Mouse (Mus musculus) myocyte (in vitro differentiated cells): Measurements from ENCODE around the gene Aox3. TPM values are rescaled to one million over a fixed set of nuclear protein-coding genes. Genes with fewer than 3 reads are reported as not detected.

ENCODE experiments used
- H3K27me3 ChIP-seq: one replicate; pipeline ENCODE4 v1.6.1; 2011; ENCODE audit not compliant: control insufficient read depth, insufficient read depth, insufficient read length
- H3K36me3 ChIP-seq: one replicate; pipeline ENCODE4 v1.6.1; 2011; ENCODE audit not compliant: control insufficient read depth, insufficient read depth
- H3K4me2 ChIP-seq: one replicate; pipeline ENCODE4 v1.6.1; 2011; ENCODE audit warnings: low read depth, control low read depth
- H3K4me3 ChIP-seq: one replicate; pipeline ENCODE4 v1.5.1; 2011; ENCODE audit warnings: mild to moderate bottlenecking, control low read depth, moderate library complexity
- H3K79me2 ChIP-seq: one replicate; pipeline ENCODE4 v1.6.1; 2011; ENCODE audit not compliant: control insufficient read depth, insufficient read depth
- H3ac ChIP-seq: one replicate; pipeline ENCODE4 v1.6.1; 2011; ENCODE audit not compliant: control insufficient read depth, insufficient read length
- CEBPB ChIP-seq: IDR thresholded peaks from 2 replicates; pipeline ENCODE4 v1.6.1; 2011; ENCODE audit warnings: mild to moderate bottlenecking, moderate library complexity; ENCODE audit not compliant: poor library complexity, insufficient read depth, severe bottlenecking
- E2F4 ChIP-seq: IDR thresholded peaks from one replicate; pipeline ENCODE4 v1.6.1; 2011; ENCODE audit warnings: mild to moderate bottlenecking, control low read depth, moderate library complexity; ENCODE audit not compliant: insufficient read depth
- MAX ChIP-seq: IDR thresholded peaks from one replicate; pipeline ENCODE4 v1.6.1; 2011; ENCODE audit warnings: low read depth, mild to moderate bottlenecking, control low read depth
- MYOD1 ChIP-seq, 3 experiments: IDR thresholded peaks; one replicate each; pipeline ENCODE4 v1.6.1; 2011; ENCODE audit warnings: control low read depth in 2 of 3, low read depth in 2 of 3, mild to moderate bottlenecking in 2 of 3, moderate library complexity in 1 of 3; ENCODE audit not compliant: insufficient read length in 2 of 3, control insufficient read depth in 1 of 3
- MYOG ChIP-seq, 3 experiments: IDR thresholded peaks; one replicate each; pipeline ENCODE4 v1.6.1; 2011; ENCODE audit warnings: control low read depth in 2 of 3, low read depth in 2 of 3, mild to moderate bottlenecking in 2 of 3; ENCODE audit not compliant: insufficient read length in 2 of 3, control insufficient read depth in 1 of 3, insufficient read depth in 1 of 3
- POLR2A ChIP-seq: IDR thresholded peaks from one replicate; pipeline ENCODE4 v1.6.1; 2011; ENCODE audit warnings: low read depth, mild to moderate bottlenecking, control low read depth, moderate library complexity; ENCODE audit not compliant: insufficient read length
- POLR2AphosphoS2 ChIP-seq: IDR thresholded peaks from one replicate; pipeline ENCODE4 v1.6.1; 2011; ENCODE audit warnings: low read depth, control low read depth; ENCODE audit not compliant: insufficient read length
- REST ChIP-seq: IDR thresholded peaks from one replicate; pipeline ENCODE4 v1.6.1; 2011; ENCODE audit warnings: mild to moderate bottlenecking, control low read depth, moderate library complexity; ENCODE audit not compliant: insufficient read depth, insufficient read length
- SRF ChIP-seq: IDR thresholded peaks from one replicate; pipeline ENCODE4 v1.6.1; 2011; ENCODE audit warnings: low read depth; ENCODE audit not compliant: control insufficient read depth, insufficient read length
- TCF12 ChIP-seq: IDR thresholded peaks from one replicate; pipeline ENCODE4 v1.6.1; 2011; ENCODE audit warnings: mild to moderate bottlenecking, control low read depth; ENCODE audit not compliant: poor library complexity, insufficient read depth, severe bottlenecking
- TCF3 ChIP-seq: IDR thresholded peaks from one replicate; pipeline ENCODE4 v1.6.1; 2011; ENCODE audit warnings: low read depth, control low read depth; ENCODE audit not compliant: insufficient read length
- USF1 ChIP-seq: IDR thresholded peaks from one replicate; pipeline ENCODE4 v1.6.1; 2011; ENCODE audit warnings: low read depth, mild to moderate bottlenecking, control low read depth, moderate library complexity
- polyA plus RNA-seq: library from polyadenylated mRNA; unstranded; fragments of >200 nt; fragmentation: generic; extraction: Trizol; gene quantifications from one replicate; pipeline ENCODE4 v1.2.1, GENCODE M21; 2012; ENCODE audit warnings: missing spikeins

Aox3 gene
- polyA plus RNA-seq, 1 experiment, result not detected

DNA sequence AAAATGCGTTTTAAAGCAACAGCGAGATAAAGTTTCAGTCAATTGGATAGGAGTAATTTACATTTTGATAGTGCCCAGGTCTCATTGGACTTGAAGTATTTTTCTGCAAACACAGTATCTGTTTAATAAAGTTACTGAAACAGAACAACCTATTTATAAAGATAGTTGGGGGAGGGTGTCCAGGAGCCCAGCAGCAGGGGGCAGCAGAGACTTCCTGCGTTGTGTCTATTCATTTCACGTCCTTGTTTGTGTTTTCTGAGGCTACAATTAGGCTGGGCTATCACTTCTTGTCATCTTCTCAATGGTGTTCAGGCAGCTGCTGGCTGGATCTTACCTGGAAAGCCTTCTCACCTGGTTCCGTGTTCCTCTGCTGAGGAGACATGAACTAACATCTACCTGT is 43.8 kb downstream of the Aox3 start:
- Histone ChIP-seq H3K36me3 (no peaks in the 10 kb centered on the region), H3ac (no peak overlapping the region), H3K27me3 (peaks cover 4% of the 10 kb centered on the region), H3K4me2 (no peak overlapping the region), H3K79me2 (no peaks in the 10 kb centered on the region), H3K4me3 (no peak overlapping the region)
- TF ChIP-seq MAX, result no peak

- Histone ChIP-seq H3K4me3 (no peak overlapping the region), H3K4me2 (no peak overlapping the region), H3K79me2 (no peaks in the 10 kb centered on the region), H3ac (no peak overlapping the region), H3K27me3 (peaks cover 9% of the 10 kb centered on the region), H3K36me3 (no peaks in the 10 kb centered on the region)
- TF ChIP-seq TCF12 (no peak), POLR2A (no peak), TCF3 (no peak), POLR2AphosphoS2 (no peak), USF1 (no peak), CEBPB (no peak), MAX (no peak)
Measured at GRCm38 (mm10) chr1:58169893-58170292, 57.0 kb downstream of the Aox3 start.

DNA sequence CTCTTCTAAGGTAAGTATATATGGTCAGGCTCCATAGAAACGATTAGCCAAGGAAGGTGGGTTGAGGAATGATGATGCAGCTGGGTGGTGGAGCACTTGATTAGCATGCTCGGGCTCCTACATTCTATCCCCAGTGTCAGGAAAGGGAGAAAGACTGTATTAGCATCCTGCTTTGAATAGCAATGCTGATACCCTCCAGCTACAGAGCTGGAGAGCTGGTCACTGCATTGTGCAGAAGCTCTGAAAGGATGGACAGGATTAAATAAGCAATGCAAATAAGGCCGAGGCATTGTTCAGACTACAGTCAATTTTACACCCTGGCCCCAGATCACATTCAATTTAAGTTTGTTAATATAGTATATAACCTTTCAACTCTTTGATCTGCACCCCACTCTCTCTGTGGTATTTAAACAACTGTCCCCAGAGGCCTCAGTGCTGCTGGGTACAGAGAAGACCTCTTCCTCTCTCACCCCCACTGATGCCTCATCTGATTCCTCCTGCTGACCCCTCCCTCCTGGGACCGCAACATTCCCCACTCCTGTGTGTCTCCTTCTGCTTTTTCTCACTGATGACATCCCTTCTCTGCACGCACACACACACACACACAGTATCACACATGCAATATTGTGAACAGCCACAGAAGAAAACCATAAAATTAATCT is 75.7 kb downstream of the Aox3 start:
- Histone ChIP-seq H3K4me3 (no peak overlapping the region), H3K27me3 (peaks cover 6% of the 10 kb centered on the region)

GRCm38 (mm10) chr1:58194317-58194716 is 81.4 kb downstream of the Aox3 start:
- H3K79me2 ChIP-seq, result no peaks in the 10 kb centered on the region
- H3K36me3 ChIP-seq, result no peaks in the 10 kb centered on the region
- H3K4me3 ChIP-seq, result no peak overlapping the region
- no peak overlapping the region for H3ac ChIP-seq
- TF ChIP-seq TCF3 (no peak), POLR2AphosphoS2 (no peak), MYOG (IDR thresholded peaks at IDR 0.05; ENCODE audit: control insufficient read depth in 1 of 3, insufficient read depth in 1 of 3, insufficient read length in 2 of 3, low read depth in 2 of 3) (no peak), USF1 (no peak), SRF (no peak), REST (no peak), MYOD1 (IDR thresholded peaks at IDR 0.05; ENCODE audit: control insufficient read depth in 1 of 3, insufficient read length in 2 of 3, low read depth in 2 of 3) (no peak), TCF12 (no peak), E2F4 (no peak), MAX (no peak), POLR2A (no peak), CEBPB (no peak)
- H3K4me2 ChIP-seq, result no peak overlapping the region
- H3K27me3 ChIP-seq, result peaks cover 21% of the 10 kb centered on the region

More for the DNA sequence above, 75.7 kb downstream of the Aox3 start:
- H3K36me3 ChIP-seq, result no peaks in the 10 kb centered on the region
- TF ChIP-seq SRF (no peak), MYOG (IDR thresholded peaks at IDR 0.05; ENCODE audit: control insufficient read depth in 1 of 3, insufficient read depth in 1 of 3, insufficient read length in 2 of 3, low read depth in 2 of 3) (no peak), POLR2A (no peak), TCF12 (no peak), MAX (no peak), E2F4 (no peak), REST (no peak), CEBPB (no peak), USF1 (no peak), MYOD1 (IDR thresholded peaks at IDR 0.05; ENCODE audit: control insufficient read depth in 1 of 3, insufficient read length in 2 of 3, low read depth in 2 of 3) (no peak)
- no peak overlapping the region for H3K4me2 ChIP-seq
- H3ac ChIP-seq, result no peak overlapping the region
- H3K79me2 ChIP-seq, result no peaks in the 10 kb centered on the region

GRCm38 (mm10) chr1:58194988-58195387 is 82.1 kb downstream of the Aox3 start:
- Histone ChIP-seq H3K4me3 (no peak overlapping the region), H3K4me2 (no peak overlapping the region), H3K36me3 (no peaks in the 10 kb centered on the region), H3K27me3 (peaks cover 21% of the 10 kb centered on the region), H3K79me2 (no peaks in the 10 kb centered on the region), H3ac (no peak overlapping the region)
- TF ChIP-seq POLR2AphosphoS2, result no peak
- TF ChIP-seq SRF, result no peak
- no peak for TF ChIP-seq CEBPB
- no peak for TF ChIP-seq TCF12
- TF ChIP-seq TCF3, result no peak
- TF ChIP-seq REST, result no peak
- TF ChIP-seq POLR2A, result no peak
- TF ChIP-seq MYOD1 (IDR thresholded peaks at IDR 0.05; ENCODE audit: control insufficient read depth in 1 of 3, insufficient read length in 2 of 3, low read depth in 2 of 3), result no peak
- no peak for TF ChIP-seq E2F4
- TF ChIP-seq MAX, result no peak
- TF ChIP-seq USF1, result no peak
- TF ChIP-seq MYOG (IDR thresholded peaks at IDR 0.05; ENCODE audit: control insufficient read depth in 1 of 3, insufficient read depth in 1 of 3, insufficient read length in 2 of 3, low read depth in 2 of 3), result no peak
